Mouse (Mus musculus) olfactory bulb, adult 2 months (tissue): ENCODE data around the gene Kat2b.

ENCODE experiments used
- CTCF ChIP-seq: fragments of 200-500 bp; IDR thresholded peaks from 2 replicates; pipeline ENCODE4 v1.5.1; 2012; ENCODE audit warnings: low read depth, mild to moderate bottlenecking, low read length, moderate library complexity; ENCODE audit not compliant: insufficient read depth
- POLR2A ChIP-seq: fragments of 200-500 bp; IDR thresholded peaks from 2 replicates; pipeline ENCODE4 v1.6.1; 2012; ENCODE audit warnings: mild to moderate bottlenecking, low read depth, low read length, moderate library complexity; ENCODE audit not compliant: insufficient read depth

GRCm38 (mm10) chr17:53594590-53594989 is 27.9 kb downstream of the Kat2b start:
- TF ChIP-seq CTCF (no peak), POLR2A (no peak)
